Mouse (Mus musculus): ENCODE results near the gene Prx. TPM values are rescaled to one million over a fixed set of nuclear protein-coding genes. Genes with fewer than 3 reads are reported as not detected.
"Not testable (repeated sequence)": the region's sequence is repeated elsewhere in the genome, so short reads cannot be mapped to it uniquely, and the experiment has no call there.

Gene Prx
- polyA plus RNA-seq, 1 experiment from 2014 or later = 2.2 TPM

GRCm38 (mm10) chr7:27489270-27489869 is 9.8 kb upstream of the Prx start:
- ATAC-seq = no peak
- 0 out of 2 replicates have a peak, but pooled peaks cover 3% of the 10 kb centered on the region for H3K36me3 ChIP-seq (ENCODE audit: control insufficient read depth, insufficient read depth, low read length)
- peak overlapping the region; percentile 95 for H3K27ac ChIP-seq (ENCODE audit: low read length)
- H3K9ac ChIP-seq (ENCODE audit: low read depth, low read length) = peak overlapping the region; percentile 1; the same call in 1 of the 2 replicates
- H3K4me3 ChIP-seq (ENCODE audit: low read length) = 0 out of 2 replicates have a peak overlapping the region, but pooled peaks have one; percentile 2
- no peak overlapping the region for H3K4me2 ChIP-seq (ENCODE audit: low read depth, low read length)
- peaks cover 36% of the 10 kb centered on the region for H3K4me1 ChIP-seq (ENCODE audit: control insufficient read depth, insufficient read depth, low read length)
- H3K27me3 ChIP-seq (replicated peaks; ENCODE audit: control insufficient read depth, insufficient read depth, low read length) = no peaks in the 10 kb centered on the region
- WGBS = 92% methylated on average over 25 of the region's 25 CpGs
- H3K9me3 ChIP-seq (ENCODE audit: control insufficient read depth, low read length) = no peaks in the 10 kb centered on the region

- peaks cover 36% of the 10 kb centered on the region for H3K4me1 ChIP-seq (ENCODE audit: control insufficient read depth, insufficient read depth, low read length)
- ATAC-seq = no peak
- H3K9me3 ChIP-seq (ENCODE audit: control insufficient read depth, low read length) = no peaks in the 10 kb centered on the region
- peak overlapping the region; percentile 95 for H3K27ac ChIP-seq (ENCODE audit: low read length)
- H3K4me3 ChIP-seq (ENCODE audit: low read length) = peak overlapping the region; percentile 49
- H3K36me3 ChIP-seq (ENCODE audit: control insufficient read depth, insufficient read depth, low read length) = 0 out of 2 replicates have a peak, but pooled peaks cover 3% of the 10 kb centered on the region
- peak overlapping the region; percentile 61 for H3K4me2 ChIP-seq (ENCODE audit: low read depth, low read length)
- H3K9ac ChIP-seq (ENCODE audit: low read depth, low read length) = peak overlapping the region; percentile 69
- WGBS = 30% methylated on average over 4 of the region's 4 CpGs
- no peaks in the 10 kb centered on the region for H3K27me3 ChIP-seq (replicated peaks; ENCODE audit: control insufficient read depth, insufficient read depth, low read length)
Observed at GRCm38 (mm10) chr7:27490227-27490542, 8.9 kb upstream of the Prx start.

- WGBS = under 1% methylated on average over 29 of the region's 33 CpGs
- 0 out of 2 replicates have a peak, but pooled peaks cover 3% of the 10 kb centered on the region for H3K36me3 ChIP-seq (ENCODE audit: control insufficient read depth, insufficient read depth, low read length)
Observed at GRCm38 (mm10) chr7:27490543-27491329, 8.4 kb upstream of the Prx start.

GRCm38 (mm10) chr7:27491856-27492255 is 7.3 kb upstream of the Prx start:
- Histone ChIP-seq H3K4me2 (ENCODE audit: low read depth, low read length) (no peak overlapping the region), H3K36me3 (ENCODE audit: control insufficient read depth, insufficient read depth, low read length) (0 out of 2 replicates have a peak, but pooled peaks cover 3% of the 10 kb centered on the region), H3K4me3 (ENCODE audit: low read length) (no peak overlapping the region), H3K9me3 (ENCODE audit: control insufficient read depth, low read length) (no peaks in the 10 kb centered on the region), H3K4me1 (ENCODE audit: control insufficient read depth, insufficient read depth, low read length) (peaks cover 34% of the 10 kb centered on the region), H3K9ac (ENCODE audit: low read depth, low read length) (no peak overlapping the region), H3K27me3 (replicated peaks; ENCODE audit: control insufficient read depth, insufficient read depth, low read length) (no peaks in the 10 kb centered on the region), H3K27ac (ENCODE audit: low read length) (0 out of 2 replicates have a peak overlapping the region, but pooled peaks have one; percentile 1)
- no peak for ATAC-seq
- 63% methylated on average over 7 of the region's 7 CpGs for WGBS

More at GRCm38 (mm10) chr7:27490543-27491329, 8.4 kb upstream of the Prx start:
- H3K27me3 ChIP-seq (replicated peaks; ENCODE audit: control insufficient read depth, insufficient read depth, low read length) = no peaks in the 10 kb centered on the region
- H3K9ac ChIP-seq (ENCODE audit: low read depth, low read length) = peak overlapping the region; percentile 69
- H3K4me3 ChIP-seq (ENCODE audit: low read length) = peak overlapping the region; percentile 49
- H3K9me3 ChIP-seq (ENCODE audit: control insufficient read depth, low read length) = no peaks in the 10 kb centered on the region
- ATAC-seq = peak; percentile 87
- peak overlapping the region; percentile 95 for H3K27ac ChIP-seq (ENCODE audit: low read length)
- H3K4me2 ChIP-seq (ENCODE audit: low read depth, low read length) = peak overlapping the region; percentile 61
- H3K4me1 ChIP-seq (ENCODE audit: control insufficient read depth, insufficient read depth, low read length) = peaks cover 35% of the 10 kb centered on the region

- Histone ChIP-seq H3K36me3 (ENCODE audit: control insufficient read depth, insufficient read depth, low read length) (0 out of 2 replicates have a peak, but pooled peaks cover 3% of the 10 kb centered on the region), H3K27ac (ENCODE audit: low read length) (no peak overlapping the region), H3K4me1 (ENCODE audit: control insufficient read depth, insufficient read depth, low read length) (peaks cover 33% of the 10 kb centered on the region), H3K9me3 (ENCODE audit: control insufficient read depth, low read length) (no peaks in the 10 kb centered on the region), H3K4me2 (ENCODE audit: low read depth, low read length) (no peak overlapping the region), H3K27me3 (replicated peaks; ENCODE audit: control insufficient read depth, insufficient read depth, low read length) (no peaks in the 10 kb centered on the region), H3K4me3 (ENCODE audit: low read length) (no peak overlapping the region), H3K9ac (ENCODE audit: low read depth, low read length) (no peak overlapping the region)
- no peak for ATAC-seq
- 49% methylated on average over 3 of the region's 3 CpGs for WGBS
Observed at GRCm38 (mm10) chr7:27493022-27493421, 6.1 kb upstream of the Prx start.

GRCm38 (mm10) chr7:27493450-27493849 is 5.7 kb upstream of the Prx start:
- Histone ChIP-seq H3K4me1 (ENCODE audit: control insufficient read depth, insufficient read depth, low read length) (peaks cover 28% of the 10 kb centered on the region), H3K27me3 (replicated peaks; ENCODE audit: control insufficient read depth, insufficient read depth, low read length) (no peaks in the 10 kb centered on the region), H3K4me3 (ENCODE audit: low read length) (no peak overlapping the region), H3K9ac (ENCODE audit: low read depth, low read length) (no peak overlapping the region), H3K36me3 (ENCODE audit: control insufficient read depth, insufficient read depth, low read length) (0 out of 2 replicates have a peak, but pooled peaks cover 3% of the 10 kb centered on the region), H3K9me3 (ENCODE audit: control insufficient read depth, low read length) (no peaks in the 10 kb centered on the region), H3K27ac (ENCODE audit: low read length) (no peak overlapping the region), H3K4me2 (ENCODE audit: low read depth, low read length) (no peak overlapping the region)
- WGBS = 88% methylated on average over 5 of the region's 5 CpGs
- ATAC-seq = no peak

- not testable (repeated sequence) for ATAC-seq; H3K9ac ChIP-seq (ENCODE audit: low read depth, low read length); H3K36me3 ChIP-seq (ENCODE audit: control insufficient read depth, insufficient read depth, low read length); H3K9me3 ChIP-seq (ENCODE audit: control insufficient read depth, low read length); H3K27ac ChIP-seq (ENCODE audit: low read length); H3K4me2 ChIP-seq (ENCODE audit: low read depth, low read length); H3K4me3 ChIP-seq (ENCODE audit: low read length); H3K27me3 ChIP-seq (replicated peaks; ENCODE audit: control insufficient read depth, insufficient read depth, low read length)
- peaks cover 20% of the 10 kb centered on the region for H3K4me1 ChIP-seq (ENCODE audit: control insufficient read depth, insufficient read depth, low read length)
- WGBS = 89% methylated on average over 9 of the region's 9 CpGs
Observed at GRCm38 (mm10) chr7:27494659-27495367, 4.3 kb upstream of the Prx start.

GRCm38 (mm10) chr7:27501620-27502019 is 2.5 kb downstream of the Prx start:
- Histone ChIP-seq H3K4me3 (ENCODE audit: low read length) (no peak overlapping the region), H3K27ac (ENCODE audit: low read length) (no peak overlapping the region), H3K9me3 (ENCODE audit: control insufficient read depth, low read length) (no peaks in the 10 kb centered on the region), H3K4me2 (ENCODE audit: low read depth, low read length) (no peak overlapping the region), H3K36me3 (ENCODE audit: control insufficient read depth, insufficient read depth, low read length) (no peaks in the 10 kb centered on the region), H3K4me1 (ENCODE audit: control insufficient read depth, insufficient read depth, low read length) (peaks cover 5% of the 10 kb centered on the region), H3K27me3 (replicated peaks; ENCODE audit: control insufficient read depth, insufficient read depth, low read length) (no peaks in the 10 kb centered on the region), H3K9ac (ENCODE audit: low read depth, low read length) (no peak overlapping the region)
- no peak for ATAC-seq
- 48% methylated on average over 4 of the region's 4 CpGs for WGBS

GRCm38 (mm10) chr7:27506765-27507370 is 7.7 kb downstream of the Prx start:
- ATAC-seq = no peak
- peak overlapping the region; percentile 59 for H3K4me2 ChIP-seq (ENCODE audit: low read depth, low read length)
- peak overlapping the region; percentile 69 for H3K4me3 ChIP-seq (ENCODE audit: low read length)
- WGBS = 29% methylated on average over 9 of the region's 9 CpGs
- no peaks in the 10 kb centered on the region for H3K36me3 ChIP-seq (ENCODE audit: control insufficient read depth, insufficient read depth, low read length)
- peaks cover 13% of the 10 kb centered on the region for H3K4me1 ChIP-seq (ENCODE audit: control insufficient read depth, insufficient read depth, low read length)
- H3K27me3 ChIP-seq (replicated peaks; ENCODE audit: control insufficient read depth, insufficient read depth, low read length) = no peaks in the 10 kb centered on the region
- H3K9me3 ChIP-seq (ENCODE audit: control insufficient read depth, low read length) = no peaks in the 10 kb centered on the region
- H3K27ac ChIP-seq (ENCODE audit: low read length) = peak overlapping the region; percentile 100
- H3K9ac ChIP-seq (ENCODE audit: low read depth, low read length) = peak overlapping the region; percentile 44

Measured in intestine, embryonic 16.5 days (tissue).